Mouse (Mus musculus) heart, postnatal 10 days (tissue): ENCODE results near the gene Fads1. TPM values are rescaled to one million over a fixed set of nuclear protein-coding genes. Genes with fewer than 3 reads are reported as not detected.

Experiments used
- DNase-seq, 2 experiments: peaks; one replicate each; pipeline ENCODE4 v3.0.0; 2021
- intact Hi-C: fragments of 180-260 bp; cut with DNase I; formaldehyde crosslinking; loops from one replicate; pipeline ENCODE4 v1.15.1; 2025
- total RNA-seq, 2 experiments: library from RNA; stranded (reverse); gene quantifications; 2 replicates each; pipeline ENCODE4 v1.2.3; 2021

Gene Fads1
- total RNA-seq, 2 experiments from 2014 or later: 34.7 to 35.7 TPM

GRCm38 (mm10) chr19:10174956-10175355, 7.7 kb upstream of the Fads1 start:
- no peak for DNase-seq
- intact Hi-C loops: no loop called here

GRCm38 (mm10) chr19:10176477-10176876, 6.2 kb upstream of the Fads1 start:
- no peak for DNase-seq
- intact Hi-C loops: no loop called here

- intact Hi-C loops: no loop called here
- peak; percentile 29 to 55 for DNase-seq
Measured at GRCm38 (mm10) chr19:10176941-10177372, 5.7 kb upstream of the Fads1 start.

- DNase-seq: peak; percentile 31 to 38
- intact Hi-C loops: loop anchor here (5.0 kb wide), 1 partner anchor 144 kb away; no protein-coding TSS in a partner anchor
Measured at GRCm38 (mm10) chr19:10181225-10181624, 1.5 kb upstream of the Fads1 start.

- no peak for DNase-seq
- intact Hi-C loops: loop anchor here (2.0 to 5.0 kb wide), 2 partner anchors 81 to 145 kb away; partner anchors contain the start of gene Fads2
Measured at GRCm38 (mm10) chr19:10182142-10182541, 546 bp upstream of the Fads1 start.

- intact Hi-C loops: loop anchor here (2.0 to 5.0 kb wide), 2 partner anchors 83 to 146 kb away; partner anchors contain the start of gene Fads2
- DNase-seq: peak; percentile 80 to 82
Measured at GRCm38 (mm10) chr19:10183299-10183983, 753 bp downstream of the Fads1 start.

- DNase-seq: no peak
- intact Hi-C loops: loop anchor here (5.0 kb wide), 1 partner anchor 147 kb away; no protein-coding TSS in a partner anchor
Measured at GRCm38 (mm10) chr19:10184096-10184495, 1.4 kb downstream of the Fads1 start.

DNA sequence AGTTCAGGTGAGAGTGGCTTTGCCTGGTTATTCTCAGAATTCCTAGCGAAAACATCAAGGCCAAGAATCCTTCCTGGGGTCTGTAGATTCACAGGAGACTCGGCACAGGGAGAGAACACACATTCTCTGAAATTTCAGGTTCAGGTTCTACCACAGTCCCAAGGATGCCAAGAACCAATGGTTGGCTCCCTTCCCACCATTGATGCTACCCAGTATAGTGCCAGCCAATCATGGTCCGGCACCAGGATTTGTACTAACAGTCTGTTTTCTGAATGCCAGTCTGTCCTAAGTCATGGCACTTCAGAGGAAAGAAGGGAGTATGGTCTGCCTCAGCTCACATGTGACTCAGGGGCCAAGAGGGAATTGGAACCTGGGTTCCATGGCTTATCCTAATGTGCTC, 3.2 kb downstream of the Fads1 start:
- DNase-seq: no peak
- intact Hi-C loops: no loop called here

- intact Hi-C loops: no loop called here
- DNase-seq: no peak
Measured at GRCm38 (mm10) chr19:10186569-10186968, 3.9 kb downstream of the Fads1 start.

- intact Hi-C loops: no loop called here
- no peak for DNase-seq
Measured at GRCm38 (mm10) chr19:10188281-10188811, 5.7 kb downstream of the Fads1 start.

DNA sequence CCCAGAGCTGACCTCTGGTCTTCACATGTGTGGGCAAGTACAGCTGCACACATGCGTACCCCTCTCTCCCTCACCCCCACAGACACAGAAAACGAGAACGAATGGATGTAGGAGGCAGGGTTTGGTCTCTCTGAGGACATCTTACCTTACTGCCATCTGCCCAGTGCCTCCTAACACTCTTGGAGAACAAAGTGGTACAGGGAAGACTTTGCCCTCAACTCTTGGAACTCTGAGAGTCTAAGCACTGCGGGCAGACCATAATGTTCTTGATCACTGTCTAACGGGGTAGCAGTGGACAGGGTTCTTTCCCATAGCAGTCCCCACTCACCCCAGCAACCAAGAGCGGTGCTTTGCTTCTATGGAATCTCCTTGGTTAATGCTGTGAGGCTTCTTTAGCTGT, 6.3 kb downstream of the Fads1 start:
- intact Hi-C loops: no loop called here
- no peak for DNase-seq

GRCm38 (mm10) chr19:10189940-10190339, 7.3 kb downstream of the Fads1 start:
- intact Hi-C loops: no loop called here
- DNase-seq: no peak

DNA sequence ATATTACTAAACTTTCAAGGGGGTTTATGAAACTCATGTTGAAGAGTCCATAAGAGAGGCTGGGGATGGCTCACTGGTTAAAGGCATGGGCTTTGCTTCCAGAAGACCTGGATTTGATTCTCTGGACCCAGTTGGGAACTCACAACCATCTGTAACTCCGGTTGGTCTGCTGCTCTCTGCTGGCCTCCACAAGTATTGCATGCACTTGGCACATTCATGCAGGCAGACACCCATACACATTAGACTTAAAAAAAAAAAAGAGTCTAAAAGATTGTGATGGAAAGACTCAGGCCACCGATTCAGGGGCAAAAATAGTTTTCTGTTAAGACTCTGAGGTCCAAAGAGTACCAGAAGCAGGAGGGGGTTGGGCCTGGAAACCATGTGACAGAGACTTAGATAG, 8.1 kb downstream of the Fads1 start:
- intact Hi-C loops: no loop called here
- peak; percentile 82 to 87 for DNase-seq

- peak in 1 of 2 experiments; percentile 19 for DNase-seq
Measured at GRCm38 (mm10) chr19:10191326-10191725, 8.6 kb downstream of the Fads1 start.

DNA sequence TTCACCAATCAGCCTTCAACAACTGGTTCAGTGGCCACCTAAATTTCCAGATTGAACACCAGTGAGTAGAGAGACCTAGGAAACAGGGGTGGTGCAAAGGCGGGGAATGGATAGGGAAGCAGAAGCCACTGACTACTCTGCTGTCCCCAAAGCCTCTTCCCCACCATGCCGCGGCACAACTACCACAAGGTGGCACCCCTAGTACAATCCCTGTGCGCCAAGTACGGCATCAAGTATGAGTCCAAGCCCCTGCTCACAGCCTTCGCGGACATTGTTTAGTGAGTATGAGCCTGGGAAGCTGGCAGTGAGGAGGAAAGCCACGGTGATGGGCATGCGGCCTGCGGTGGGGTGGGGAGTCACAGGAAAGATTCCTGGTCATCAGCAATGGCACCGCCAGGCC, 11.6 kb downstream of the Fads1 start:
- no peak for DNase-seq
- intact Hi-C loops: no loop called here

More at GRCm38 (mm10) chr19:10191326-10191725, 8.6 kb downstream of the Fads1 start:
- intact Hi-C loops: no loop called here

DNA sequence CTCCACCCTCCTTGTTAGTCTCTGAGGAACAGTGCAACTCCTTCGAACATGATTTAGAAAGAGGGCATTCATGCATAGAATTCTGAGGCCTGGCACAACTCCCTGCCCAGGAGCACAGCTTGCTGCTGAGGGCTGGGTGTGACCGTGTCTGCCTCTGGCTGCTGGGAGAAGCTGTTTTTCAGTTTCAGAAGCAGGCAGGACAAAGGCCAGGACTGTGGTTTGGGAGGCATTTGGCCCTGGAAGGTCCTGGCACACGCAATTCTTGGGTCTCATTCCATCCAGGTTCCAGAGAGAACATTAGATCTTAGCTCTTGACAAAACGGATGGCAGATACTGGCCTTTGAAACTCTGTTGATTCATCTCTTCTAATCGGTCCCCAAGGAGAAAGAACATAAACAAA, 12.6 kb downstream of the Fads1 start:
- no peak for DNase-seq
- intact Hi-C loops: loop anchor here (5.0 kb wide), 1 partner anchor 283 kb away; no protein-coding TSS in a partner anchor

DNA sequence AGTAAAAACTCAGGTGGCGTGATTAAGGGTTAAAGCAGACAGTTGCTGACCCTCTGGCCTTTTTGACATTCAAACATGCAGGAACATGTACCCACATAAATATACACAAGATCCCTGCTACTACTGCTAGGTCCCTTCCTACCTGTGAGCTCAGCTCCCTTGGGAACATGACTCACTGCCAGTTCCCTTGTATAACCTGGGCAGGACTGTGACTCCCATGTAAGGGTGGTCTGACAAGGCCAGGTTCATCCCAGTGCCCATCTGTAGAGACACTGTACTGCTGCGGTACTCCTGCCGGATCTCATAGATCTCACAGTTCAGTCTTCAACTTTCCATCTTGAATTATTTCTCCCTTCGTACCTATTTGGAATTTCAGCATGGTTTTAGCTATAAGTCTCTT, 14.4 kb downstream of the Fads1 start:
- DNase-seq: no peak
- intact Hi-C loops: loop anchor here (5.0 kb wide), 1 partner anchor 285 kb away; no protein-coding TSS in a partner anchor

- intact Hi-C loops: loop anchor here (2.0 to 5.0 kb wide), 2 partner anchors 197 to 286 kb away; partner anchors contain the start of genes Best1 and Rab3il1
- no peak for DNase-seq
Measured at GRCm38 (mm10) chr19:10198286-10198685, 15.6 kb downstream of the Fads1 start.

GRCm38 (mm10) chr19:10198723-10199122, 16.0 kb downstream of the Fads1 start:
- peak; percentile 78 to 90 for DNase-seq
- intact Hi-C loops: loop anchor here (2.0 to 5.0 kb wide), 2 partner anchors 198 to 286 kb away; partner anchors contain the start of genes Best1 and Rab3il1

DNA sequence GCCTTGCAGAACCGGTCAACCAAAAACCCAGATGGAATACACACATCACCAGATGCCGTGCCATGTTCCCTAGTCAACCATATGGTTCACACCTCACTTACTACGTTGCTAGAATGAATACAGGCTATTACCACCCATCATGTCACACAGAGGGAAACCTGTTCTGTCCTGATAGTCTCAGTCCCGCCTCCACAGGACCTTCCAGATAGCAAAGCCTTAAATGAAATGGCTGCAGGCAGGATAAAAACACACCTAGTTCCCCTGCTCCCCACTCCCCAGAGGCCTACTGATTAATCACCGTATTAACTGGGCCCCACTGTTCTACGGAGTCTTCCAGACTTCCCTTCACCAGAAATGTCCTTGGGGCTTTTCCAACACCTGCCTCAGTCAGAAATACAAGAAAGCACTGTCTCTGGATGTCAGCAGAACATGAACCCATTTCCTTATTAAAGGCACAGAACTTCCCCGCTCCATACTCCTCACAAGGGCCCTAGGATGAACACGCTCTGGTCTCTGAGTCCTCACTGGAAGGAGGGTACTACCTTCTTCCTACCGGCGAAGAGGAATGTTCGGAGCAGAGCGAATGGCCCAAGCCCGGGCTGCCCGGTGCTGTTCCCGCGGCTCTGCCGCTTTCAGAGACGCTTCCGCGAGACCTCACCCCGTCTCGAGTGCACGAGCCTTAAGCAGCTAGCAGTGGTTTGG, 20.6 kb downstream of the Fads1 start:
- intact Hi-C loops: no loop called here
- DNase-seq: no peak
